Mouse (Mus musculus) embryonic stem cell, embryonic (primary cell): ENCODE data around the gene Atp9a.

Experiments
- CTCF ChIA-PET, 4 experiments: fragments of 300-600 bp in 2 of 4; fragments of 350-600 bp in 2 of 4; sonication (Branson Sonifier 250); formaldehyde crosslinking; loops; one replicate each; lab custom pipeline; 2022; ENCODE audit warnings: inconsistent platforms in 2 of 4; lab: Charles Lee
- POLR2A ChIA-PET, 4 experiments: fragments of 300-600 bp in 2 of 4; fragments of 350-600 bp in 2 of 4; sonication (Branson Sonifier 250); formaldehyde crosslinking; loops; one replicate each; lab custom pipeline; 2022; ENCODE audit warnings: antibody characterized with exemption in 4 of 4, inconsistent platforms in 1 of 4; lab: Charles Lee

The Atp9a gene

DNA sequence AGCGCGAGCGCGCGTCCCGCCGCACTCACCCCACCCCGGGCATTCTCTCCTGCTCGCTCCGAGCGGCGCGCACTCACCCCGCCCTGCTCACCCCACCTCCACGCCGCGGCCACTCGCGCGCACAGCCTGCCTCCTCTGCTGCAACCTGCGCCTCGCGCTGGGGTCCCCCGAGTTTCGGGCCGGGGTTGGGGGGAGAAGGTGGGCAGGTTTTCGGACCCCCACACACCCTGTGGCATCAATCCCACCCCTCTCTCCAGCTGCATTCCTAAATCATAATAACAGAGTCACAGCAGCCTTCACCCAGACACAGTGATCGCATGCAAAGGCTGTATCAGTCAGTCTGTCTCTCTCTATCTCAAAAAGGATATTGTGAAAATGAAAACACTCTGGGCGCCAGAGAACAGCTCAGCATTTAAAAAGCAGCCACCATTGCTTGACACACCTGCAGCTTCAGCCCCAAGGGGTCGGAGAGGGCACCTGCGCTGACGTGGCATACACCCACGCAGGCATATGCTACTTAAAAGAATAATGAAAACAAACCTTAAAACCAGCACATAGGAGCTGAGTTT, at the start of gene Atp9a:
Gene Atp9a (minus strand): TSS at position 351 of the 569 bp plus-strand sequence.
- CTCF ChIA-PET, result interaction anchor here (0.5 to 3.9 kb wide), 93 partner anchors 8 to 1566 kb away, joined by 3 to 28 read pairs (median 4); partner anchors contain the start of gene Sall4 (in 1 of the 4)
- POLR2A ChIA-PET, result interaction anchor here (0.6 to 9.7 kb wide), 33 partner anchors 8 to 611 kb away, joined by 3 to 246 read pairs (median 4); partner anchors contain the start of gene Sall4 (in 1 of the 4)

DNA sequence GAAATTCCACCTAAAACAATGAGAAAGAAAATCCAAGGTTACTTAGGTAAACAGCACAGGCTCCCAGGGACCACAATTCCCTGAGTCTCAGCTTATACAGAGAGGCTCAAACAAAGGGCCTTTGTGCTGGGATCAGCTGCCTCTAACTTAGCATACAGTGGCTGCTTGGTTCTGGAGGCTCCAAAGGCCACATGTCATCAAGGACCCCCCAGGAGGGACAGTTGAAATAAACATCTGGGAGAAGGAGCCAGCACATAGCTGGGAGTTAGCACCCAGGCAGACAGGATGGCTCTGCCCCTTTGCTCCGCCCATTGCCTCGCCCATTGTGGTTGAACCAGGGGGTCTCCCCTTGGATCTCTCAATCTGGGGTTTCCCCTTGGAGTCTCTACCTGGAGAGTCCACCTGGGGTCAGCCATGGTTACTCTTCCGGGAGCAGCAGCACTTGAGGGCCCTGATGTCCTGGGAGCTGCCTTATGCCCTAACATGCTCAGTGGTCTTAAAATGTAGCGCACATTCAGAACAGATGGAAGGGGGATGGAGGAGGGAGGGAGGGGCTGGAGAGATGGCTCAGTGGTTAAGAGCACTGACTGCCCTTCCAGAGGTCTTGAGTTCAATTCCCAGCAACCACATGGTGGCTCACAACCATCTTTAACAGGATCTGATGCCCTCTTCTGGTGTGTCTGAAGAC, 49.0 kb upstream of the Atp9a start:
- ChIA-PET CTCF (interaction anchor here (0.5 to 2.5 kb wide), 34 partner anchors 10 to 577 kb away, joined by 3 to 20 read pairs (median 4); partner anchors contain the start of genes Atp9a (in 1 of the 4) and Sall4 (in 1 of the 4)), POLR2A (interaction anchor here (0.6 to 11.5 kb wide), 90 partner anchors 8 to 937 kb away, joined by 3 to 152 read pairs (median 5); partner anchors contain the start of genes Sall4 (in 3 of the 4) and Atp9a (in 1 of the 4))

- POLR2A ChIA-PET, result interaction anchor here (0.6 to 11.5 kb wide), 16 partner anchors 8 to 1732 kb away, joined by 3 to 152 read pairs (median 5); partner anchors contain the start of genes Sall4 (in 2 of the 4) and Atp9a (in 1 of the 4)
- CTCF ChIA-PET, result interaction anchor here in 3 of 4 experiments (0.5 to 0.7 kb wide), 7 partner anchors 22 to 1048 kb away, joined by 3 to 9 read pairs (median 3); no protein-coding TSS in a partner anchor
Observed at GRCm38 (mm10) chr2:168786174-168786573, 44.0 kb upstream of the Atp9a start.

DNA sequence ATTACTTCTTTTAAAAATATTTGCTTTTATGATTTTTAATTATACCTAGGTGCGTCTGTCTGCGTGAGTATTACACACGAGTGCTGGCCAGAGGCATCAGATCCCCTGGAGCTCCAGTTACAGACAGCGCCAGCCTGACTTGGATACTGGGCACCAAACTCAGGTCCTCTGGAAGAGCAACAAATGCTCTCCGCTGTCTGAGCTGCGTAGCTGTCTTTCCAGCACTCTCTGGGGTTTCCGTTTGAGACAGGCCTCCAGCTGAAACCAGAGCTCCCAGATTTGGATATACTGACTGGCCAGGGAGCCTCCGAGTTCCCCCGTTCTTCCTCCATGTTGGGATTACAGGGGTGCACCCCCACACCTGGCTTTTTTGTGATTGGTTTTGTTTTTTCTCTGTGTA, 38.4 kb upstream of the Atp9a start:
- ChIA-PET CTCF (interaction anchor here in 3 of 4 experiments (0.6 to 3.3 kb wide), 10 partner anchors 10 to 1400 kb away, joined by 3 to 13 read pairs (median 4); partner anchors contain the start of gene Atp9a (in 1 of the 3)), POLR2A (interaction anchor here (0.6 to 4.6 kb wide), 30 partner anchors 8 to 91 kb away, joined by 3 to 58 read pairs (median 4); partner anchors contain the start of gene Sall4 (in 2 of the 4))

- CTCF ChIA-PET, result interaction anchor here in 2 of 4 experiments (0.6 to 3.3 kb wide), 9 partner anchors 11 to 1401 kb away, joined by 3 to 13 read pairs (median 4); no protein-coding TSS in a partner anchor
- POLR2A ChIA-PET, result interaction anchor here (0.6 to 4.6 kb wide), 25 partner anchors 9 to 92 kb away, joined by 3 to 58 read pairs (median 4); partner anchors contain the start of gene Sall4 (in 2 of the 4)
Observed at GRCm38 (mm10) chr2:168780024-168780423, 37.8 kb upstream of the Atp9a start.

DNA sequence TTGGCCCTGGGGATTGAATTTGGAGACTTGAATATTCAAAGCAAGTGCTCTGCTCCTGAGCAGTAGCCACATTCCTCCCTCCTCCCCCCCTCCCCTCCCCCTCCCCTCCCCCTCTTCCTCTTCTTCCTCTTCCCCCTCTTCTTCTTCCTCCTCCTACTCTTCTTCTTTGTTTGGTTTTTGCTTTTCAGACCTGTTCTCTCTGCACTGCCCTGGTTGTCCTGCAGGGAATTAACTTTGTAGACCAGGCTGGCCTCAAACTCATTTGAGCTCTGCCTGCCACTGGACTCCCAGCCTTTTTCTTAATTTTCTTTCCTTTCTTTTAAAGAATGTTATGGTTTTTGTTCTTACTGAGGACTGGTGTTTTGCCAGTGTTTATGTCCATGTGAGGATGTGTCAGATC, 35.3 kb upstream of the Atp9a start:
- ChIA-PET POLR2A (interaction anchor here (0.6 to 3.1 kb wide), 26 partner anchors 8 to 185 kb away, joined by 3 to 20 read pairs (median 4); partner anchors contain the start of gene Sall4 (in 2 of the 4)), CTCF (interaction anchor here (0.6 to 1.4 kb wide), 10 partner anchors 10 to 794 kb away, joined by 3 to 9 read pairs (median 4); partner anchors contain the start of gene Sall4 (in 1 of the 4))

DNA sequence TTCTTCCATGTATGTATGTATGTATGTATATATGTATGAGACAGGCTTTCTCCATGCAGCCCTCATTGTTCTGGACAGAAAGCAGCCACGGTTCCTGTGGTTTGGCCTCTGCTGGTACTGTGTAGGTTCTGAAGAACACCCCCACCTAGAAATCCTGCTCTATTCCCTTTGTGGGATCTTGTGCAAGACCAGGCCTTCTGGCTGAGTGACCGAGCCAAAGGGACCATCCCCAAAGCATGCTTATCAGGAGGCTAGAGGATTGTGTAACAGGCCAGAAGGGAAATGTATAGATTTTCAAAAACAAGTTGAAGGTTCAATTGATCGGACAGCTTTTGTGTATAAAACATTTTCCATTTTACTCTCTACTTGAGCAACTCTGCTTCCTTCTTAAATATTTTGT, 34.0 kb upstream of the Atp9a start:
- ChIA-PET POLR2A (interaction anchor here in 3 of 4 experiments (0.6 to 3.1 kb wide), 10 partner anchors 9 to 113 kb away, joined by 3 to 20 read pairs (median 6); partner anchors contain the start of gene Sall4 (in 1 of the 3)), CTCF (no interaction called here)

DNA sequence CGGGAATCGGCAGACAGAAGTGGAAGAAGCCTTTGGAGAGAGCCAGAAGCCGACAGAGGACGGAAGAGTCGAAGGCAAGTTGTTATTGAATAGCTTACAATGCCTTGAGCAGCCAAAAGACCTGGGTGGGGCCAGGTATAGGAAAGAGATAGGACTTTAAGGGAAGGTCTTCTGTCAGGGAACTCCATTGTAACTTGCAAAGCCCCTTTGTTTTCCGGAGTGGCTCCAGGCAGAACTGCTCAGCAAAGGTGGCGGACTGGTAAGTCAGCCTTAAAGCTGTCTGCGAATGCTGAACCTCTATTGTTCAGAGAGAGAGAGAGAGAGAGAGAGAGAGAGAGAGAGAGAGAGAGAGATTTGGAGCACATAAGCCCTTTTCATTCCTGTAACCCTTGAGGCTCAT, 27.1 kb upstream of the Atp9a start:
- CTCF ChIA-PET, result interaction anchor here (0.5 to 1.6 kb wide), 6 partner anchors 26 to 124 kb away, joined by 3 to 4 read pairs (median 3); partner anchors contain the start of gene Atp9a (in 1 of the 4)
- POLR2A ChIA-PET, result interaction anchor here (0.6 to 4.6 kb wide), 23 partner anchors 8 to 546 kb away, joined by 3 to 80 read pairs (median 6); partner anchors contain the start of gene Atp9a (in 1 of the 4)

GRCm38 (mm10) chr2:168767582-168767981, 25.4 kb upstream of the Atp9a start, which contains the start of gene Sall4:
Sall4 (minus strand) TSS chr2:168767943.
- ChIA-PET POLR2A (interaction anchor here (0.6 to 4.6 kb wide), 60 partner anchors 9 to 1705 kb away, joined by 3 to 80 read pairs (median 5); partner anchors contain the start of genes Atp9a (in 1 of the 4) and Znfx1 (in 1 of the 4)), CTCF (interaction anchor here (0.6 to 2.1 kb wide), 19 partner anchors 10 to 110 kb away, joined by 3 to 12 read pairs (median 4); partner anchors contain the start of gene Atp9a (in 2 of the 4))

DNA sequence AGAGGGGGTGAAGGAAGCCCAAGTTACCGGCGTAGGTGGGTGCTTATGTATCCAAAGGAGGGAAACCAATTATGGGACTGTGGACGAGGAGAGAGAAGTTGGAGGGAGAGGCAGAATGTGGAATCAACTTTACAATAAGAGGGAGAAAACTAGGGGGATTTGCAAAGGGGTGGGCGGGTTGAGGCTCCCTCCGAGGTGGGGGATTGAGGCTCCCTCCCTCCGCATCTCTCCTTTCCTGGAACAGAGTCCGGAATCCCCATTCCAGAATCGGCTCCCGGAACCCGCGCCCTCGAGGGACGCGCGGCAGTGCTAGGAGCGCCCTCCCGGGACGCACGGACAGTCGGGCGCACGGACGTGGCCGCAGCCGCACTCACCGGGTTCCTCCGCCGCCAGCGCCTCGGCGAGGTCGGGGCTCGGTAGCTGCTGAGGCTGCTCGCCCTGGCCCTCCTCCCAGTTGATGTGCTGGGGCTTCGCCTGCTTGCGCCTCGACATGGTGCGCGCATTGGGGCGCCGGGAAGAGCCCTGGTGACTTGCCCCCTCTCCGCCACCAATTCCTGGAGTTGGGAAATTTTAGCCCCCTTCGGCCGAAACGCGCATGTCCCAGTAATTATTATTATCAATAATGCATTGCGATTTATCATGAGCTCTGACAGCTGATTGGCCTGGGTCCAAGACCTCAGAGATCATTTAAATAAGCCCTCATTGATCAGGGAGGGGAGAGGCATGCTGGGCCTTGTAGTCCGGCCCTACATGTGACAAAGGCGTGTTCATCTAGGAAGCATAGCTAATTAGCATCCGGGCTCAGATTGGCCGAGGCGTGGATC, 24.5 kb upstream of the Atp9a start:
- CTCF ChIA-PET, result interaction anchor here in 3 of 4 experiments (0.6 to 2.1 kb wide), 17 partner anchors 11 to 111 kb away, joined by 3 to 12 read pairs (median 4); partner anchors contain the start of gene Atp9a (in 2 of the 3)
- POLR2A ChIA-PET, result interaction anchor here (0.6 to 4.6 kb wide), 59 partner anchors 9 to 1704 kb away, joined by 3 to 80 read pairs (median 5); partner anchors contain the start of genes Atp9a (in 1 of the 4) and Znfx1 (in 1 of the 4)

- CTCF ChIA-PET, result interaction anchor here (0.6 to 3.7 kb wide), 24 partner anchors 10 to 719 kb away, joined by 3 to 20 read pairs (median 4); partner anchors contain the start of gene Atp9a (in 1 of the 4)
- POLR2A ChIA-PET, result interaction anchor here (0.5 to 16.7 kb wide), 51 partner anchors 9 to 240 kb away, joined by 3 to 246 read pairs (median 5); partner anchors contain the start of gene Atp9a (in 2 of the 4)
Observed at GRCm38 (mm10) chr2:168765696-168766537, 23.7 kb upstream of the Atp9a start.

GRCm38 (mm10) chr2:168765065-168765681, 23.0 kb upstream of the Atp9a start:
- POLR2A ChIA-PET, result interaction anchor here (0.5 to 16.7 kb wide), 65 partner anchors 8 to 551 kb away, joined by 3 to 246 read pairs (median 4); partner anchors contain the start of gene Atp9a (in 2 of the 4)
- CTCF ChIA-PET, result interaction anchor here (0.6 to 3.7 kb wide), 40 partner anchors 9 to 718 kb away, joined by 3 to 20 read pairs (median 4); partner anchors contain the start of gene Atp9a (in 2 of the 4)

- POLR2A ChIA-PET, result interaction anchor here (0.5 to 16.7 kb wide), 74 partner anchors 8 to 1518 kb away, joined by 3 to 246 read pairs (median 5); partner anchors contain the start of gene Atp9a (in 2 of the 4)
- CTCF ChIA-PET, result interaction anchor here (0.5 to 3.7 kb wide), 46 partner anchors 8 to 1376 kb away, joined by 3 to 20 read pairs (median 4); partner anchors contain the start of gene Atp9a (in 3 of the 4)
Observed at GRCm38 (mm10) chr2:168764460-168764867, 22.3 kb upstream of the Atp9a start.

- POLR2A ChIA-PET, result interaction anchor here (0.6 to 16.7 kb wide), 59 partner anchors 8 to 1519 kb away, joined by 3 to 246 read pairs (median 5); partner anchors contain the start of gene Atp9a (in 2 of the 4)
- CTCF ChIA-PET, result interaction anchor here (0.5 to 3.7 kb wide), 29 partner anchors 8 to 884 kb away, joined by 3 to 20 read pairs (median 4); partner anchors contain the start of gene Atp9a (in 3 of the 4)
Observed at GRCm38 (mm10) chr2:168763785-168764184, 21.6 kb upstream of the Atp9a start.
